Mouse (Mus musculus) myocyte (in vitro differentiated cells): Measurements from ENCODE around the gene Mrps7. TPM values are rescaled to one million over a fixed set of nuclear protein-coding genes. Genes with fewer than 3 reads are reported as not detected.

Source experiments
- H3K27me3 ChIP-seq: one replicate; pipeline ENCODE4 v1.6.1; 2011; ENCODE audit not compliant: control insufficient read depth, insufficient read depth, insufficient read length
- H3K36me3 ChIP-seq: one replicate; pipeline ENCODE4 v1.6.1; 2011; ENCODE audit not compliant: control insufficient read depth, insufficient read depth
- H3K4me2 ChIP-seq: one replicate; pipeline ENCODE4 v1.6.1; 2011; ENCODE audit warnings: low read depth, control low read depth
- H3K4me3 ChIP-seq: one replicate; pipeline ENCODE4 v1.5.1; 2011; ENCODE audit warnings: mild to moderate bottlenecking, control low read depth, moderate library complexity
- H3K79me2 ChIP-seq: one replicate; pipeline ENCODE4 v1.6.1; 2011; ENCODE audit not compliant: control insufficient read depth, insufficient read depth
- H3ac ChIP-seq: one replicate; pipeline ENCODE4 v1.6.1; 2011; ENCODE audit not compliant: control insufficient read depth, insufficient read length
- CEBPB ChIP-seq: IDR thresholded peaks from 2 replicates; pipeline ENCODE4 v1.6.1; 2011; ENCODE audit warnings: mild to moderate bottlenecking, moderate library complexity; ENCODE audit not compliant: poor library complexity, insufficient read depth, severe bottlenecking
- E2F4 ChIP-seq: IDR thresholded peaks from one replicate; pipeline ENCODE4 v1.6.1; 2011; ENCODE audit warnings: mild to moderate bottlenecking, control low read depth, moderate library complexity; ENCODE audit not compliant: insufficient read depth
- MAX ChIP-seq: IDR thresholded peaks from one replicate; pipeline ENCODE4 v1.6.1; 2011; ENCODE audit warnings: low read depth, mild to moderate bottlenecking, control low read depth
- MYOD1 ChIP-seq, 3 experiments: IDR thresholded peaks; one replicate each; pipeline ENCODE4 v1.6.1; 2011; ENCODE audit warnings: control low read depth in 2 of 3, low read depth in 2 of 3, mild to moderate bottlenecking in 2 of 3, moderate library complexity in 1 of 3; ENCODE audit not compliant: insufficient read length in 2 of 3, control insufficient read depth in 1 of 3
- MYOG ChIP-seq, 3 experiments: IDR thresholded peaks; one replicate each; pipeline ENCODE4 v1.6.1; 2011; ENCODE audit warnings: control low read depth in 2 of 3, low read depth in 2 of 3, mild to moderate bottlenecking in 2 of 3; ENCODE audit not compliant: insufficient read length in 2 of 3, control insufficient read depth in 1 of 3, insufficient read depth in 1 of 3
- POLR2A ChIP-seq: IDR thresholded peaks from one replicate; pipeline ENCODE4 v1.6.1; 2011; ENCODE audit warnings: low read depth, mild to moderate bottlenecking, control low read depth, moderate library complexity; ENCODE audit not compliant: insufficient read length
- POLR2AphosphoS2 ChIP-seq: IDR thresholded peaks from one replicate; pipeline ENCODE4 v1.6.1; 2011; ENCODE audit warnings: low read depth, control low read depth; ENCODE audit not compliant: insufficient read length
- REST ChIP-seq: IDR thresholded peaks from one replicate; pipeline ENCODE4 v1.6.1; 2011; ENCODE audit warnings: mild to moderate bottlenecking, control low read depth, moderate library complexity; ENCODE audit not compliant: insufficient read depth, insufficient read length
- SRF ChIP-seq: IDR thresholded peaks from one replicate; pipeline ENCODE4 v1.6.1; 2011; ENCODE audit warnings: low read depth; ENCODE audit not compliant: control insufficient read depth, insufficient read length
- TCF12 ChIP-seq: IDR thresholded peaks from one replicate; pipeline ENCODE4 v1.6.1; 2011; ENCODE audit warnings: mild to moderate bottlenecking, control low read depth; ENCODE audit not compliant: poor library complexity, insufficient read depth, severe bottlenecking
- TCF3 ChIP-seq: IDR thresholded peaks from one replicate; pipeline ENCODE4 v1.6.1; 2011; ENCODE audit warnings: low read depth, control low read depth; ENCODE audit not compliant: insufficient read length
- USF1 ChIP-seq: IDR thresholded peaks from one replicate; pipeline ENCODE4 v1.6.1; 2011; ENCODE audit warnings: low read depth, mild to moderate bottlenecking, control low read depth, moderate library complexity
- polyA plus RNA-seq: library from polyadenylated mRNA; unstranded; fragments of >200 nt; fragmentation: generic; extraction: Trizol; gene quantifications from one replicate; pipeline ENCODE4 v1.2.1, GENCODE M21; 2012; ENCODE audit warnings: missing spikeins

Gene Mrps7
- polyA plus RNA-seq, 1 experiment, result 61.5 TPM

GRCm38 (mm10) chr11:115647459-115647858 is 43.7 kb downstream of the Mrps7 start:
- no peak overlapping the region for H3K4me3 ChIP-seq
- no peaks in the 10 kb centered on the region for H3K79me2 ChIP-seq
- no peak for TF ChIP-seq POLR2A
- no peak for TF ChIP-seq E2F4
- TF ChIP-seq TCF3, result no peak
- no peak for TF ChIP-seq USF1
- no peak for TF ChIP-seq MYOD1 (IDR thresholded peaks at IDR 0.05; ENCODE audit: control insufficient read depth in 1 of 3, insufficient read length in 2 of 3, low read depth in 2 of 3)
- TF ChIP-seq TCF12, result no peak
- no peak for TF ChIP-seq REST
- no peak for TF ChIP-seq MYOG (IDR thresholded peaks at IDR 0.05; ENCODE audit: control insufficient read depth in 1 of 3, insufficient read depth in 1 of 3, insufficient read length in 2 of 3, low read depth in 2 of 3)
- no peak for TF ChIP-seq POLR2AphosphoS2
- TF ChIP-seq SRF, result no peak
- no peak for TF ChIP-seq MAX
- TF ChIP-seq CEBPB, result no peak
- H3ac ChIP-seq, result no peak overlapping the region
- H3K4me2 ChIP-seq, result no peak overlapping the region
- no peaks in the 10 kb centered on the region for H3K36me3 ChIP-seq
- H3K27me3 ChIP-seq, result no peaks in the 10 kb centered on the region

GRCm38 (mm10) chr11:115649706-115650105 is 46.0 kb downstream of the Mrps7 start:
- Histone ChIP-seq H3ac (no peak overlapping the region), H3K4me3 (no peak overlapping the region), H3K4me2 (no peak overlapping the region), H3K27me3 (no peaks in the 10 kb centered on the region), H3K79me2 (no peaks in the 10 kb centered on the region), H3K36me3 (peaks cover 3% of the 10 kb centered on the region)
- no peak for TF ChIP-seq REST
- TF ChIP-seq POLR2AphosphoS2, result no peak
- no peak for TF ChIP-seq CEBPB
- TF ChIP-seq USF1, result no peak
- TF ChIP-seq MYOD1 (IDR thresholded peaks at IDR 0.05; ENCODE audit: control insufficient read depth in 1 of 3, insufficient read length in 2 of 3, low read depth in 2 of 3), result no peak
- TF ChIP-seq SRF, result no peak
- TF ChIP-seq TCF12, result no peak
- no peak for TF ChIP-seq MAX
- no peak for TF ChIP-seq MYOG (IDR thresholded peaks at IDR 0.05; ENCODE audit: control insufficient read depth in 1 of 3, insufficient read depth in 1 of 3, insufficient read length in 2 of 3, low read depth in 2 of 3)
- no peak for TF ChIP-seq E2F4
- TF ChIP-seq POLR2A, result no peak
- TF ChIP-seq TCF3, result no peak

GRCm38 (mm10) chr11:115651680-115652079 is 48.0 kb downstream of the Mrps7 start:
- H3K79me2 ChIP-seq, result peaks cover 2% of the 10 kb centered on the region
- peaks cover 5% of the 10 kb centered on the region for H3K36me3 ChIP-seq
- TF ChIP-seq MAX, result no peak
- TF ChIP-seq CEBPB, result no peak
- no peak for TF ChIP-seq USF1
- TF ChIP-seq TCF12, result no peak

GRCm38 (mm10) chr11:115653194-115653593 is 49.5 kb downstream of the Mrps7 start:
- H3ac ChIP-seq, result no peak overlapping the region
- H3K79me2 ChIP-seq, result peaks cover 4% of the 10 kb centered on the region
- TF ChIP-seq MYOG (IDR thresholded peaks at IDR 0.05; ENCODE audit: control insufficient read depth in 1 of 3, insufficient read depth in 1 of 3, insufficient read length in 2 of 3, low read depth in 2 of 3) (no peak), USF1 (no peak), MAX (no peak), TCF12 (no peak), POLR2AphosphoS2 (no peak), MYOD1 (IDR thresholded peaks at IDR 0.05; ENCODE audit: control insufficient read depth in 1 of 3, insufficient read length in 2 of 3, low read depth in 2 of 3) (no peak), CEBPB (no peak), TCF3 (no peak), E2F4 (no peak), REST (no peak)
- H3K4me2 ChIP-seq, result no peak overlapping the region
- peaks cover 5% of the 10 kb centered on the region for H3K36me3 ChIP-seq
- H3K4me3 ChIP-seq, result no peak overlapping the region
- H3K27me3 ChIP-seq, result no peaks in the 10 kb centered on the region

More at GRCm38 (mm10) chr11:115651680-115652079, 48.0 kb downstream of the Mrps7 start:
- Histone ChIP-seq H3K4me2 (no peak overlapping the region), H3K4me3 (no peak overlapping the region), H3ac (no peak overlapping the region), H3K27me3 (no peaks in the 10 kb centered on the region)

GRCm38 (mm10) chr11:115654128-115654527 is 50.4 kb downstream of the Mrps7 start:
- Histone ChIP-seq H3K79me2 (peaks cover 4% of the 10 kb centered on the region), H3ac (no peak overlapping the region), H3K36me3 (peaks cover 5% of the 10 kb centered on the region), H3K4me3 (no peak overlapping the region), H3K27me3 (no peaks in the 10 kb centered on the region), H3K4me2 (no peak overlapping the region)
- TF ChIP-seq MYOD1 (IDR thresholded peaks at IDR 0.05; ENCODE audit: control insufficient read depth in 1 of 3, insufficient read length in 2 of 3, low read depth in 2 of 3), result no peak
- TF ChIP-seq POLR2A, result no peak
- no peak for TF ChIP-seq TCF3
- TF ChIP-seq MYOG (IDR thresholded peaks at IDR 0.05; ENCODE audit: control insufficient read depth in 1 of 3, insufficient read depth in 1 of 3, insufficient read length in 2 of 3, low read depth in 2 of 3), result no peak
- TF ChIP-seq E2F4, result no peak
- no peak for TF ChIP-seq SRF
- no peak for TF ChIP-seq MAX

Other genes with a start within 250 kb of the Mrps7 start
- gene Hid1, start 236.2 kb upstream of the Mrps7 start, polyA plus RNA-seq, result 63.1 TPM
- 52.8 TPM for gene Cdr2l, start 222.0 kb upstream of the Mrps7 start, polyA plus RNA-seq
- gene Mrpl58, start 200.2 kb upstream of the Mrps7 start, polyA plus RNA-seq, result 201 TPM
- 693 TPM for gene Atp5h, start 184.0 kb upstream of the Mrps7 start, polyA plus RNA-seq
- gene Kctd2, start 183.8 kb upstream of the Mrps7 start, polyA plus RNA-seq, result 27.3 TPM
- gene Trim80, start 163.4 kb upstream of the Mrps7 start, polyA plus RNA-seq, result not detected
- gene Slc16a5, start 141.5 kb upstream of the Mrps7 start, polyA plus RNA-seq, result 0.10 TPM
- 6.2 TPM for gene Armc7, start 128.3 kb upstream of the Mrps7 start, polyA plus RNA-seq
- 64.0 TPM for gene Nt5c, start 112.1 kb upstream of the Mrps7 start, polyA plus RNA-seq
- 386 TPM for gene Jpt1, start 89.5 kb upstream of the Mrps7 start, polyA plus RNA-seq
- gene Sumo2, start 67.6 kb upstream of the Mrps7 start, polyA plus RNA-seq, result 176 TPM
- gene Nup85, start 39.5 kb upstream of the Mrps7 start, polyA plus RNA-seq, result 41.1 TPM
- gene Gga3, start 126 bp downstream of the Mrps7 start, polyA plus RNA-seq, result 16.4 TPM
- gene Mif4gd, start 9.0 kb downstream of the Mrps7 start, polyA plus RNA-seq, result 17.5 TPM
- 13.9 TPM for gene Slc25a19, start 24.4 kb downstream of the Mrps7 start, polyA plus RNA-seq
- 71.2 TPM for gene Grb2, start 104.7 kb downstream of the Mrps7 start, polyA plus RNA-seq
- gene Tmem94, start 161.5 kb downstream of the Mrps7 start, polyA plus RNA-seq, result 19.6 TPM
- gene Caskin2, start 209.7 kb downstream of the Mrps7 start, polyA plus RNA-seq, result 8.0 TPM
- 15.6 TPM for gene Tsen54, start 210.8 kb downstream of the Mrps7 start, polyA plus RNA-seq
- 0.43 TPM for gene Llgl2, start 220.1 kb downstream of the Mrps7 start, polyA plus RNA-seq